ENCODE assay signal across 9 mouse cellular contexts in genomic region chr15:57508242-57509184, GRCm38 (mm10). TPM values are rescaled to one million over a fixed set of nuclear protein-coding genes. Genes with fewer than 3 reads are reported as not detected.
A peak's percentile ranks its signal among the peaks of the same experiment; 100 is the strongest.
DNase-seq lines count a peak whose midpoint lies in the region; ATAC-seq and TF ChIP-seq lines count a peak whose summit lies in the region.
"Had no signal": no experiment of that assay in that cellular context is flagged by ENCODE, and none has a peak within 500 bp of the region (broad histone marks: within the 10 kb centered on the region; RNA-seq: fewer than 3 reads in every experiment).

No protein-coding gene starts in this region.

- TF ChIP-seq CTCF in cerebellum, adult 2 months (IDR thresholded peaks at IDR 0.05; ENCODE audit: borderline replicate concordance, insufficient read depth, low read depth, low read length), result peak; percentile 77

- peak; percentile 72 for DNase-seq in R1 (ENCODE audit: low read depth, low spot score)
- DNase-seq in cerebellum, adult 2 months, result peak; percentile 58 to 76
- peak; percentile 87 for DNase-seq in forelimb bud, embryonic 11.5 days (ENCODE audit: low read depth, low spot score)
- DNase-seq in hindbrain, embryonic 14.5 days (ENCODE audit: low spot score), result peak; percentile 90
- peak; percentile 90 for DNase-seq in layer of hippocampus, postnatal 10 days (ENCODE audit: low spot score in 2 of 2)
- peak; percentile 55 for DNase-seq in lung, postnatal 25 days (ENCODE audit: low spot score)
- DNase-seq in right cerebral cortex, adult 18-20 months, result peak; percentile 64
- peak; percentile 80 for DNase-seq in urinary bladder, postnatal 25 days (ENCODE audit: low spot score)

- H3K27me3 ChIP-seq in cerebellum, adult 2 months (ENCODE audit: control insufficient read depth, insufficient read depth, low read length), result no peaks in the 10 kb centered on the region
- H3K27me3 ChIP-seq in hindbrain, embryonic 14.5 days (ENCODE audit: control insufficient read depth, insufficient read depth, low read length), result no peaks in the 10 kb centered on the region

- no peak overlapping the region for H3K4me2 ChIP-seq in hindbrain, embryonic 14.5 days (replicated peaks)

- 0 out of 2 replicates have a peak, but pooled peaks cover 2% of the 10 kb centered on the region for H3K9me3 ChIP-seq in hindbrain, embryonic 14.5 days (ENCODE audit: control insufficient read depth, low read length)

- H3K4me3 ChIP-seq in cerebellum, adult 2 months (replicated peaks; ENCODE audit: insufficient read depth, low read depth, low read length), result no peak overlapping the region
- no peak overlapping the region for H3K4me3 ChIP-seq in hindbrain, embryonic 14.5 days (replicated peaks; ENCODE audit: low read length)

- H3K27ac ChIP-seq in cerebellum, adult 2 months (ENCODE audit: insufficient read depth, low read length), result no peak overlapping the region
- H3K27ac ChIP-seq in hindbrain, embryonic 14.5 days, result no peak overlapping the region
- H3K27ac ChIP-seq: macrophage had no signal

- no peak overlapping the region for H3K9ac ChIP-seq in hindbrain, embryonic 14.5 days

- no peaks in the 10 kb centered on the region for H3K36me3 ChIP-seq in hindbrain, embryonic 14.5 days (replicated peaks; ENCODE audit: control insufficient read depth, insufficient read depth)

- H3K4me1 ChIP-seq in cerebellum, adult 2 months (ENCODE audit: control insufficient read depth, insufficient read depth, low read length), result no peaks in the 10 kb centered on the region
- no peaks in the 10 kb centered on the region for H3K4me1 ChIP-seq in hindbrain, embryonic 14.5 days (replicated peaks; ENCODE audit: control insufficient read depth, insufficient read depth, low read length)

- WGBS in cerebellum, adult 2 months, result 68% methylated on average over 11 of the region's 11 CpGs
- 70% methylated on average over 11 of the region's 11 CpGs for WGBS in hindbrain, embryonic 14.5 days

- peak; percentile 85 for ATAC-seq in hindbrain, embryonic 14.5 days (ENCODE audit: low FRiP score)

- no peak for TF ChIP-seq POLR2A in cerebellum, adult 2 months (IDR thresholded peaks at IDR 0.05; ENCODE audit: borderline replicate concordance, insufficient read depth, low read length)

RNA-seq across cellular contexts. Expression of gene Slc22a22, which starts 31.1 kb away (rescaled TPM):
- not detected in 2 replicates for polyA plus RNA-seq in cerebellum, adult 2 months (2012; rRNA removed)
- polyA plus RNA-seq in hindbrain, embryonic 14.5 days (2014; fragmentation: Nextera tagmentation; extraction: Ambion mirVana), result not detected in 2 replicates
- not detected for total RNA-seq in layer of hippocampus, postnatal 10 days (2021)
- polyA plus RNA-seq: macrophage had no signal
